Comparison of ENCODE assay signal across 8 mouse cellular contexts in genomic region chr8:10153611-10154438, GRCm38 (mm10). TPM values are rescaled to one million over a fixed set of nuclear protein-coding genes. Genes with fewer than 3 reads are reported as not detected.
A peak's percentile ranks its signal among the peaks of the same experiment; 100 is the strongest.
DNase-seq lines count a peak whose midpoint lies in the region; ATAC-seq lines count a peak whose summit lies in the region.

TSS of gene Myo16 (plus strand) at chr8:10153911.

- peaks cover 8% of the 10 kb centered on the region; the same call in 1 of the 2 replicates for H3K27me3 ChIP-seq in hindbrain, embryonic 14.5 days (ENCODE audit: control insufficient read depth, insufficient read depth, low read length)
- peaks cover 25% of the 10 kb centered on the region for H3K27me3 ChIP-seq in liver, embryonic 13.5 days

- peak; percentile 57 to 64 for DNase-seq in cerebellum, postnatal 14 days
- no peak for DNase-seq in cerebellum, adult 11 months
- peak; percentile 57 to 61 for DNase-seq in right cerebral cortex, postnatal 10 days (ENCODE audit: low spot score in 2 of 2)
- no peak for DNase-seq in right cerebral cortex, adult 18-20 months
- peak; percentile 60 for DNase-seq in hindbrain, embryonic 14.5 days (ENCODE audit: low spot score)
- DNase-seq in liver, embryonic 13.5 days: no peak
- DNase-seq in retina, postnatal 7 days (ENCODE audit: low read depth, low spot score): peak; percentile 13

- H3K9ac ChIP-seq in hindbrain, embryonic 14.5 days: peak within 1 kb of the TSS; percentile 84
- no peak within 1 kb of the TSS for H3K9ac ChIP-seq in liver, embryonic 13.5 days

- ATAC-seq in hindbrain, embryonic 14.5 days (ENCODE audit: low FRiP score): peak; percentile 88
- no peak for ATAC-seq in liver, embryonic 13.5 days (ENCODE audit: low read depth)
- ATAC-seq in CD4-positive, CD25-positive, alpha-beta regulatory T cell, adult 4 months: no peak

- peak within 1 kb of the TSS; percentile 62 for H3K4me2 ChIP-seq in hindbrain, embryonic 14.5 days (replicated peaks)
- peak within 1 kb of the TSS; percentile 57 for H3K4me2 ChIP-seq in liver, embryonic 13.5 days

- H3K4me3 ChIP-seq in hindbrain, embryonic 14.5 days (replicated peaks; ENCODE audit: low read length): peak within 1 kb of the TSS; percentile 77
- H3K4me3 ChIP-seq in liver, embryonic 13.5 days (replicated peaks): peak within 1 kb of the TSS; percentile 43

- no peaks in the 10 kb centered on the region for H3K9me3 ChIP-seq in hindbrain, embryonic 14.5 days (ENCODE audit: control insufficient read depth, low read length)
- no peaks in the 10 kb centered on the region for H3K9me3 ChIP-seq in liver, embryonic 13.5 days (replicated peaks)

- WGBS in hindbrain, embryonic 14.5 days: under 1% methylated on average over 56 of the region's 61 CpGs
- 3% methylated on average over 60 of the region's 61 CpGs for WGBS in liver, embryonic 13.5 days (ENCODE audit: insufficient replicate concordance)

- H3K4me1 ChIP-seq in hindbrain, embryonic 14.5 days (replicated peaks; ENCODE audit: control insufficient read depth, insufficient read depth, low read length): peaks cover 20% of the 10 kb centered on the region; the same call in 1 of the 2 replicates
- H3K4me1 ChIP-seq in liver, embryonic 13.5 days (replicated peaks): no peaks in the 10 kb centered on the region

- peak within 1 kb of the TSS; percentile 73 for H3K27ac ChIP-seq in hindbrain, embryonic 14.5 days
- H3K27ac ChIP-seq in liver, embryonic 13.5 days: no peak within 1 kb of the TSS

- no peaks in the 10 kb centered on the region for H3K36me3 ChIP-seq in hindbrain, embryonic 14.5 days (replicated peaks; ENCODE audit: control insufficient read depth, insufficient read depth)
- H3K36me3 ChIP-seq in liver, embryonic 13.5 days: no peaks in the 10 kb centered on the region

RNA-seq across cellular contexts. Expression of gene Myo16, which starts in this region (rescaled TPM):
- 6.7 and 7.3 TPM in 2 replicates for polyA plus RNA-seq in hindbrain, embryonic 14.5 days (2014; fragmentation: Nextera tagmentation; extraction: Ambion mirVana)
- polyA plus RNA-seq in liver, embryonic 13.5 days (2015; fragmentation: Nextera tagmentation; extraction: Ambion mirVana): not detected in 2 replicates
- polyA plus RNA-seq in CD4-positive, CD25-positive, alpha-beta regulatory T cell, adult 4 months (2017; shearing (Covaris generic)): not detected

Comparison
In these comparisons a context has a peak if more than half of its experiments do, and no peak if none do; other contexts are left out.
1. DNase-seq: peak in cerebellum, postnatal 14 days (2 of 2), right cerebral cortex, postnatal 10 days (2 of 2), hindbrain, embryonic 14.5 days (single experiment) and retina, postnatal 7 days (single experiment); none in cerebellum, adult 11 months (single experiment), right cerebral cortex, adult 18-20 months (single experiment) and liver, embryonic 13.5 days (single experiment).